ENCODE assay signal across 24 mouse cellular contexts in genomic region chr7:84019381-84019780, GRCm38 (mm10).
"Had no signal": no experiment of that assay in that cellular context is flagged by ENCODE, and none has a peak within 500 bp of the region (broad histone marks: within the 10 kb centered on the region; RNA-seq: fewer than 3 reads in every experiment).

No protein-coding gene starts in this region.

- H3K36me3 ChIP-seq: limb, embryonic 12.5 days; limb, embryonic 15.5 days; liver, embryonic 12.5 days; liver, embryonic 15.5 days; lung, embryonic 15.5 days; midbrain, embryonic 10.5 days; midbrain, embryonic 13.5 days; neural tube, embryonic 12.5 days; neural tube, embryonic 15.5 days; stomach, embryonic 15.5 days had no signal

- ATAC-seq: liver, embryonic 12.5 days; midbrain, embryonic 13.5 days; midbrain, embryonic 16.5 days had no signal

- H3K9me3 ChIP-seq: limb, embryonic 12.5 days; limb, embryonic 15.5 days; liver, embryonic 12.5 days; liver, embryonic 15.5 days; lung, embryonic 15.5 days; megakaryocyte, embryonic 14.5 days; midbrain, embryonic 10.5 days; midbrain, embryonic 13.5 days; neural tube, embryonic 12.5 days; neural tube, embryonic 15.5 days; stomach, embryonic 15.5 days had no signal

- H3K9ac ChIP-seq: limb, embryonic 12.5 days; limb, embryonic 15.5 days; liver, embryonic 12.5 days; liver, embryonic 15.5 days; lung, embryonic 15.5 days; midbrain, embryonic 13.5 days; neural tube, embryonic 12.5 days; neural tube, embryonic 15.5 days; stomach, embryonic 15.5 days had no signal

- H3K4me3 ChIP-seq: limb, embryonic 12.5 days; limb, embryonic 15.5 days; liver, embryonic 12.5 days; liver, embryonic 15.5 days; lung, embryonic 15.5 days; megakaryocyte, embryonic 14.5 days; midbrain, embryonic 10.5 days; midbrain, embryonic 13.5 days; neural tube, embryonic 12.5 days; neural tube, embryonic 15.5 days; stomach, embryonic 15.5 days had no signal

- DNase-seq: kidney, adult 2 months; kidney, postnatal 14 days; kidney, postnatal 4 days; left cerebral cortex, postnatal 4 days; lung, adult 18-20 months; lung, postnatal 10 days; lung, postnatal 36 days; right cerebral cortex, postnatal 14 days; right cerebral cortex, postnatal 4 days; spleen, adult 18-20 months; thymus, adult 18-20 months; thymus, postnatal 36 days had no signal

- H3K27me3 ChIP-seq: limb, embryonic 12.5 days; limb, embryonic 15.5 days; liver, embryonic 12.5 days; liver, embryonic 15.5 days; lung, embryonic 15.5 days; midbrain, embryonic 13.5 days; neural tube, embryonic 12.5 days; neural tube, embryonic 15.5 days; stomach, embryonic 15.5 days had no signal

- H3K4me1 ChIP-seq: liver, embryonic 12.5 days; liver, embryonic 15.5 days; midbrain, embryonic 10.5 days; midbrain, embryonic 13.5 days; neural tube, embryonic 12.5 days had no signal

- H3K27ac ChIP-seq: limb, embryonic 12.5 days; limb, embryonic 15.5 days; liver, embryonic 12.5 days; liver, embryonic 15.5 days; midbrain, embryonic 10.5 days; midbrain, embryonic 13.5 days; neural tube, embryonic 12.5 days; neural tube, embryonic 15.5 days had no signal

- H3K4me2 ChIP-seq: limb, embryonic 12.5 days; limb, embryonic 15.5 days; liver, embryonic 12.5 days; liver, embryonic 15.5 days; lung, embryonic 15.5 days; midbrain, embryonic 13.5 days; neural tube, embryonic 12.5 days; neural tube, embryonic 15.5 days; stomach, embryonic 15.5 days had no signal
